Mouse (Mus musculus) retina, postnatal 1 day (tissue): ENCODE data around the gene Snrnp40.
A peak's percentile ranks its signal among the peaks of the same experiment; 100 is the strongest.

Experiments used
- DNase-seq: peaks from one replicate; pipeline ENCODE4 v3.0.0-alpha.2; 2012

The Snrnp40 gene

GRCm38 (mm10) chr4:130359486-130360237, at the start of gene Snrnp40, which contains the start of gene Zcchc17:
TSS of gene Snrnp40 (plus strand) at chr4:130360132.
TSS of gene Zcchc17 (minus strand) at chr4:130359943.
- DNase-seq: peak; percentile 100

- no peak for DNase-seq
Observed at GRCm38 (mm10) chr4:130312526-130312925, 47.4 kb upstream of the Snrnp40 start.

DNA sequence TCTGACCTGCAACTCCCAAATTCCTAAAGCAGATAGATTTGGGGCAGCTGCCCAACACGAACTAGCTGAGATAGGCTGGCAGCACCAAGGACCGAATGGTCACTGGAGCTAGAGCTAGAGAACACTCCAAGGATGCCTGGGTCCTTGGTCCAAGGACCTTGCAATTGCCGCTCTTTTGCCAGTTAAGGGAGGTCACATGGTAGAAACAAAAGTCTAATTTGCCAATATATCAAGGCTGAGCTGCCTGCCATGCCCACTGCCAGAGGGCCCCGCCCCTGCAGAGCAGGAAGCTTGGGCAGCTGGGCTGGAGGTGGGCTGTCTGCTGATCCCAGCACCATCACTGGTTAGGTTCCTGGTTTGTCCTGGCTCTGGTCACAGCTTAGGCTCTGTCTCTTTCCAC, 46.4 kb upstream of the Snrnp40 start:
- DNase-seq: no peak

DNA sequence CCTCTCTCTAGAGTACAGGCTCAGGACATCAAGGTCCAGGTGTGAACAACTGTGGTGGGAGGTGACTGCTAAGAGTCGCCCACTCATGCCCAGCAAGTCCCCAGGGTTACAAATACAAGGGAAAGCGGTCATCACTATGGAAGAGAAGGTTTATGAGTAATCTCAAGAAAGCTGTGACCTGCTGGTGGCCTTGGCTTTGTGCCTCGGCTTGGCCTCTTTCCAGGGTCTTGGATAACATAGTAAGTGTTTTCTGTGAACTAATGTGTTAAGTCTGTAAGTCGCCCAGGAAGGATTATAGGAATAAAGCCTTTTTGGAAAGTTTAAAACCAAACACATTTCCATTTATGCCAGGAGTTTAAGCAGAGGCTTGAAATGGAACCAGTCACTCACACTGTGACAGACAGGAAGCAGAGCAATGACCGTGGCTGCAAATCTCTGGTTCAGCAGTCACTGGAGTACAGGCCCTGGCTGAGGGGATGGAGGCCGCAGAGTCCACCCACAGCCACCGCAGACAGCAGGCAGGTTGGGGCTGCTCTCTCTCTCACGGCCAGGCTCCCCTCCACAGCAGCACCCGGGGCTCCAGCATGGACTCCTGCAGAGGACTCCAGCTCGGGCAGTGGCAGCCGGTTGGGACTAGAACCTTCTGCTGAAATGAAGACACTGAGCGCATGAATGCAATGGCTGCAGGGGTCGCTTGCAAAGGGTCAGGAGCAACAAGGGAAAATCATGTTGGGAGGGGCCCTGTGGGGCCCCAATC, 44.0 kb upstream of the Snrnp40 start:
- DNase-seq: no peak

GRCm38 (mm10) chr4:130316691-130317090, 43.2 kb upstream of the Snrnp40 start:
- no peak for DNase-seq

DNA sequence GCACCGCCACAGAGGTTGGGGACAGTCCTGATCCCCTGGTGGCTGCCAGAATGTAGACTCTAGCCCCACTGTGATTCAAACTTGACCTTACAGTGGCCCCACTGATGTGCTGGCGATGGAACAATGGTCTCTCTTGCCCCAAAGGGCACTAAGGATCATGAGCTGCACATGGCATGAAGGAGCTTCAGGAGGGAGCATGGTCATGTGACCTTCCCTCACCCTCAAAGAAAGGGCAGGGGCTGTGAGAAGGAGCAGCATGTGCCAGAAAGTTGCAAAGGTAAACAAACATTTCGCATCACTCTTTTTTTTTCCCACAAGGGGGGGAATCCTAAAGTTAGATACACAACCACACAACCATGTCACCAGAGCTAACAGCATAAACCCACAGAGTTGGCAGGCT, 41.8 kb upstream of the Snrnp40 start:
- no peak for DNase-seq

DNA sequence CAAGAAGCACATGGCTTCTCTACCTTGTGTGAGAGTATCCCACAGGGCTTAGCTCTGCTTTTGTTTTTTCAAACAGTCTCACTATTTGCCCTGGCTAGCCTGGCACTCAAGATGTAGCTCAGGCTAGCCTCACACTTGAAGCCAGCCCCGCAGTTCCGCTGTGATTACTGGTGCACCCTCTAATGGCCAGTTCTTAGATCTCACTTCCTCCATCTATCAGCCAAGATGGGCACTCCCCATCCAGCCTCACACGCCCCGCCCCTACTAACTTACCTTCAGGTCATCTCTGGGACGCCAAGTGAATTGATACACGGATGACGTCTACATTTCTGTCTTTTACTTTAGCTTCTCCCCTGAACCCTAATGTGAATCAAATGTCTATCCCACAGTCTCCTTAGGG, 40.4 kb upstream of the Snrnp40 start:
- no peak for DNase-seq

DNA sequence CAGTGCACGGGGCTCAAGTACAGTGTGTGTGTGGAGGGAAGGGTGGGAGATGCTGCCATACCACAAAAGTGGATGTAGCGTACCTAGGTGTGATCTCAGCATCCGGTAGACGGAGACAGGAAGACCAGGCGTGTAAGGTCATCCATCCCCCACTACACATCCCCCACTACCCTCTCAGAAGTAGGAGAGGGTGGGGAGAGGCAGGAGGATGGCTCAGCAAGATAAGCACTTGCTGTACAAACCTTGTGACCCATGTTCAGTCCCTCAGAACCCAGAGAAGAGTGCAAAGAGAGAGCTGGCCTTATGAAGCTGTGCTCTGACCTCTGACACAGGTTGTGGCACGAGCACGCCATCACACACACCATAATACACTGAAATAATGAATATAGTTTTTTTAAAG, 38.3 kb upstream of the Snrnp40 start:
- DNase-seq: no peak

GRCm38 (mm10) chr4:130322567-130322966, 37.4 kb upstream of the Snrnp40 start:
- no peak for DNase-seq

DNA sequence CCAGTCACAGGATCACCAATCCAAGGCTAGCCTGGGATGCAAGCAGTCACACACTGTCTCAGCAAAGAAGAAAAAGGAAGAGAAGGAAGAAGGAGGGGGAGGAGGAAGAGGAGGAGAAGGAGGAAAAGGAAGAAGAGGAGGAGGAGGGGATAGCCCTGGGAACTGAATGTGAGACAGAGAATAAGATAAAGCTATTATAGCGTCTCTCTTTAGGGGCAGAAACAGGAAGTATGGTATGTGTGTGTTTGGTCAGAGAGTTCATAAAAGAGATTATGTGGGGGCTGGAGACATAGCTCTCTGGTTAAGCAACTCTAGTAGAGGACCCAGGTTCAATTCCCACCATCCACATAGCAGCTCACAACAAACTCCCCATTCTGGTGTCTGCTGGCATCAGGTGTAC, 36.8 kb upstream of the Snrnp40 start:
- DNase-seq: no peak

DNA sequence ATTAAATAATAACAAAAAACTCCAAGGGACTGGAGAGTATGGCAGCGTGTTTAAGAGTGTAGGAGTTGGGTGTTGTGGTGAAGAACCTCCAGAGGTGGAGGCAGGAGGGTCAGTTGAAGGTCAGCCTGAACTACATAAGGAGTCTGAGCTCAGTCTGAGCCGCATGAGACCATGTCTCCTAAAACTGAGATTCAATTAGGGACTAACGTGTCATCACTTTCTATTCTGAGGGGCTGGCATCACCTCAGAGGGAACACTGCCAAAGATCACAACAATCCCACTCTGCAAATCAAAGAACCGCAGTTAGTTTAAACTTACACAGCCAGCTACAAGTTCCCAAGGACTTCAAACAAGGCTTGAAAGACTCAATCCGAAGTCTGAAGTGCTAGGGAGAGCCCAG, 36.3 kb upstream of the Snrnp40 start:
- DNase-seq: no peak

DNA sequence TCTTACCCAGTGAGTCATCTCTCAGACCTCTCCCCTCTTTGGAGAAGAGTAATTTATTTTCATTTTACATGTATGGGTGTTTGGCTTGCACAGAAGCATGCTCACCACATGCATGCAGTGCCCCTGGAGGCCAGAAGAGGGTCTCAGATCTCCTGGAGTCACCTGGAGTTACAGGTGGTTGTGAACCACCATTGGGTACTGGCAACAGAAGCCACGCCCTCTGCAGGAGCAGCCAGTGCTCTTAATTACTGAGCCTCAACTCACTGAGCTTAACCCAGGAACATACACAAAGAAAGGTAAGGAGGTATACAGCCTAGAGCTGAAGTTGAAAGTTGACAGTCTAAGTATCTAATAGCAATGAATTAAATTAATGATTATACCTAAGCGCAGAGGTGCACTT, 34.5 kb upstream of the Snrnp40 start:
- no peak for DNase-seq

- no peak for DNase-seq
Observed at GRCm38 (mm10) chr4:130327366-130327765, 32.6 kb upstream of the Snrnp40 start.

- DNase-seq: no peak
Observed at GRCm38 (mm10) chr4:130335867-130336266, 24.1 kb upstream of the Snrnp40 start.

DNA sequence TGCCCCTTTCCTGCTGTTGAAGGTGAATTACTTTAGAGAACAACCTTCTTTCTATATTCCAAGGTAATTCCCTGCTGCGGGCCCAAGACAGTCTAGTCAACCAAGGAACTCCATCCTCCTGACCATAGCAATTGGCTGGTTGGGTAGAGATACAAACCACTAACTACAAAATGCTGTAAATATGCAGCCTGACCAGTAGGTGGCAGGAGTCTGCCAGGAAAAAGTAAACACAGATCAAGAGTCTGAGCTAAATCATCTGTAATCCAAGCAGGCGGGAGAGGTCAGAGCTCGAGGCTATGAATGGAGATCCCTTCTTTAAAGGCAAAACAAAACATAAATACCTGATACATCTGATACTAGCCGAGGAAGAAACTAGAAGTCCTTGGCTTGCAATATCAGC, 18.2 kb upstream of the Snrnp40 start:
- peak; percentile 86 for DNase-seq

- DNase-seq: no peak
Observed at GRCm38 (mm10) chr4:130349666-130350065, 10.3 kb upstream of the Snrnp40 start.

- DNase-seq: no peak
Observed at GRCm38 (mm10) chr4:130350690-130351422, 9.1 kb upstream of the Snrnp40 start.

DNA sequence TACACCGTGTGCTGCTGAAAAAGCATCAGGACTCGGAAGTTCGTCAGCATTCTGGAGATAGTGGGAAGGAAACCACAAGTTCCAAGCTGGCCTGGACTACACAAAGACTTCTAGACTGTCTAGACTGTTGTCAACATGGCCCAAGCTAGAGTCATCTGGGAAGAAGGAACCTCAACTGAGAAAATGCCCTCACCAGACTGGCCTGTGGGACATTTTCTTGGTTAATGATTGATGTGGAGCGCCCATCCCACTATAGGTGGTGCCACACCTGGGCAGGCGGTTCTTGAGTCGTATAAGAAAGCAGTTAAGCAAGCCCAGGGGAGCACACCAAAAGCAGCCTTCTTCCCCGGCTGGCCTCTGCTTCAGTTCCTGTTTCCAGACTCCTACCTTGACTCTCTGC, 7.3 kb upstream of the Snrnp40 start:
- DNase-seq: no peak

DNA sequence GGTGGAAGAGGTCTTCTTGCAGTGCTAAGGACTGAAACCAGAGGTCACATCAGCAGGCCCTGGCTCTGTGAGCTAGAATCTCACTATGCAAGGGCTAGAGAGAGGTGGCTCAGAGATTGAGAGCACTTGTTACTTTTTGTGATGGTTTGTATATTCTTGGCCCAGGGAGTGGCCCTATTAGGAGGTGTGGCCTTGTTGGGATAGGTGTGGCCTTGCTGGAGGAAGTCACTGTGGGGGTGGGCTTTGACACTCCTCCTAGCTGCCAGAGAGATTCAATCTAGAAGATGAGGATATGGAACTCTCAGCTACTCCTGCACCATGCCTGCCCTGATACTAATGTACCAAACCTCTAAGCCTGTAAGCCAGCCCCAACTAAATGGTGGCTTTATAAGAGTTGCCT, 2.0 kb upstream of the Snrnp40 start:
- DNase-seq: no peak

DNA sequence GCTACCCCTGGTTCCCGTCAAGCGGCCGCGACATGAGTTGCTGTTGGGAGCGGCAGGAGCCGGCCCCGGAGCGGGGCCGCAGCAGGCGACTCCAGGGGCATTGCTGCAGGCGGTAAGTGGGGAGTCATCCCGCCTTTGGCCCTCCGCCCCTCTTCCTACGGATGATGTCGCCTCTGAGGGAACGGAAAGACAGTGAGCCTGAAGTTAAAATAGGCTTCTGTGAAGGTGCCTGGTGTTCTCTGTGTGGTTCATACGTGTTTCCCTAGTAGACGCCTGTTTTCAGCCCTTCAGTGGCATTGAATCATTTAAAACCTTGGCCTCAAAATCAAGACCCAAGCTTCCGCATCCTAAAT, 282 bp downstream of the Snrnp40 start:
- DNase-seq: no peak

DNA sequence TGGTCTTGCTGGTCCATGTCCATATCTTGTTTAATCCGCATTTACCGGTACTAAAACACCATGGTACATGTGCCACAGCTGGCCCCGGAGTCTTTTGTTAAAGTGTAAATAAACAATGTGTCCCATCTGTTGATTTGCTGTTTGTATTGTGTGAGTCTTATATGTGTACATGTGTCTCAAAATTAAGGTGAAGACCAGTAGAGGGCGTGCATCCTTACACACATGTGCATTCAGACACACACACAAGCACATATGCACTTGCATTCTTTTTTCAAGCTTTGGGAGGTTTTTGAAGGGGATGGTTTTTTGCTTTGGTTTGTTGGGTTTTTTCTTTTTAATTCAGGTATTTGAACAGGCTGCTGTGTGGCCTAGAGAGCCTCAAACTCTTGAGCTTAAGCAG, 16.7 kb downstream of the Snrnp40 start:
- peak; percentile 34 for DNase-seq

DNA sequence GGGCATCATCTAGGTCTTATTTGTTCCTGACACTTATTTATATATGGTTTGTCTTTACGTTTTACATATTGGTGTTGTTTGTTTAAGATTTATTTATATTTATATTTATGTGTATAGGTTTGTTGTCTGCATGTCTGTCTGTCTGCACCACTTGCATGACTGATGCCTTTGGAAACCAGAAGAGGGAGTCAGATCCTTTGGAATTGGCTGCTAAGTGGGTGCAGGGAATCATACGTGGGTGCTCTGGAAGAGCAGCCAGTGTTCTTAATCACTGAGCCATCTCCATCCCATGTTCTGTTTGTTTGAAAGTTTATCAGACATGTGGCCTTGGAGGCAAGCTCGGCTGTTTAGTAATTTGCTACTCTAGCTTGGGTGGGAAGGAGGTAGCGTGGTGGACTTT, 17.6 kb downstream of the Snrnp40 start:
- no peak for DNase-seq

GRCm38 (mm10) chr4:130379181-130379580, 19.2 kb downstream of the Snrnp40 start:
- no peak for DNase-seq

DNA sequence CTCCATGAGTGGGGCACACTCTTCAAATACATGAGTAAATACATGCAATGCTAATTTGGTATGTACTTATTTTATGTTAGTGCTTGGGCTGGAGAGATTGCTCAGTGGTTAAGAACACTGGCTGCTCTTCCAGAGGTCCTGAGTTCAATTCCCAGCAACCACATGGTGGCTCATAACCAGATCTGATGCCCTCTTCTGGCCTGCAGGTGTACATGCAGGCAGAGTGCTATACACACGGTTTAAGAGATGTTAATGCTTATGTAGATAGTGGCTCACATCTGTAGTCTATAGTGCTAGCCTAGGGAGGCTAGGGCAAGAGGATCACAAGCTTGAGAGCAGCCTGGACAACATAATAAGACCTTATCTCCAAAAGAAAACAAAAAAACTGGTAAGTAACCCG, 20.5 kb downstream of the Snrnp40 start:
- DNase-seq: no peak
